Mouse (Mus musculus) heart, postnatal 4 days (tissue): Measurements from ENCODE around the gene Chrne. TPM values are rescaled to one million over a fixed set of nuclear protein-coding genes. Genes with fewer than 3 reads are reported as not detected.
"Not testable (repeated sequence)": the region's sequence is repeated elsewhere in the genome, so short reads cannot be mapped to it uniquely, and the experiment has no call there.

Experiments
- DNase-seq: peaks from one replicate; pipeline ENCODE4 v3.0.0; 2021
- total RNA-seq, 2 experiments: library from RNA; stranded (reverse); gene quantifications; 2 replicates each; pipeline ENCODE4 v1.2.3; 2021

The Chrne gene
- total RNA-seq, 2 experiments from 2014 or later = not detected

- DNase-seq = no peak
Measured at GRCm38 (mm10) chr11:70583775-70584174, 35.2 kb downstream of the Chrne start.

GRCm38 (mm10) chr11:70583022-70583714 is 35.8 kb downstream of the Chrne start:
- DNase-seq = peak; percentile 29

GRCm38 (mm10) chr11:70582196-70582595 is 36.8 kb downstream of the Chrne start:
- DNase-seq = no peak

- no peak for DNase-seq
Measured at GRCm38 (mm10) chr11:70580921-70581320, 38.1 kb downstream of the Chrne start.

- no peak for DNase-seq
Measured at GRCm38 (mm10) chr11:70580358-70580720, 38.7 kb downstream of the Chrne start.

GRCm38 (mm10) chr11:70579710-70580357 is 39.2 kb downstream of the Chrne start:
- DNase-seq = no peak

- no peak for DNase-seq
Measured at GRCm38 (mm10) chr11:70578962-70579361, 40.1 kb downstream of the Chrne start.

GRCm38 (mm10) chr11:70577201-70577600 is 41.8 kb downstream of the Chrne start:
- no peak for DNase-seq

GRCm38 (mm10) chr11:70573872-70574271 is 45.1 kb downstream of the Chrne start:
- DNase-seq = no peak

GRCm38 (mm10) chr11:70572348-70572902 is 46.6 kb downstream of the Chrne start:
- DNase-seq = no peak

- no peak for DNase-seq
Measured at GRCm38 (mm10) chr11:70571641-70572040, 47.4 kb downstream of the Chrne start.

- not testable (repeated sequence) for DNase-seq
Measured at GRCm38 (mm10) chr11:70570614-70571013, 48.4 kb downstream of the Chrne start.

- DNase-seq = peak; percentile 31
Measured at GRCm38 (mm10) chr11:70566586-70566985, 52.4 kb downstream of the Chrne start.

Other genes with a start within 250 kb of the Chrne start
- 10 to 100 TPM; 25.6 to 27.9 TPM for gene Pelp1, start 209.2 kb downstream of the Chrne start, total RNA-seq
- gene Arrb2, start 186.6 kb downstream of the Chrne start, total RNA-seq = 10 to 100 TPM; 12.0 to 12.7 TPM
- 10 to 100 TPM; 12.3 to 13.2 TPM for gene Med11, start 167.3 kb downstream of the Chrne start, total RNA-seq
- gene Zmynd15, start 159.8 kb downstream of the Chrne start, total RNA-seq = 1 to 10 TPM in 1 of 2 experiments, under 1 TPM in 1; 0.92 to 2.0 TPM
- 1 to 10 TPM; 6.2 to 6.5 TPM for gene Cxcl16, start 159.2 kb downstream of the Chrne start, total RNA-seq
- gene Tm4sf5, start 114.0 kb downstream of the Chrne start, total RNA-seq = 1 to 10 TPM; 1.7 to 2.5 TPM
- under 1 TPM in 1 of 2 experiments, not detected in 1; 0.43 TPM for gene Vmo1, start 104.6 kb downstream of the Chrne start, total RNA-seq
- not detected for gene Gltpd2, start 100.0 kb downstream of the Chrne start, total RNA-seq
- gene Psmb6, start 93.8 kb downstream of the Chrne start, total RNA-seq = 100 to 1,000 TPM; 296 TPM
- gene Gm40193, start 86.3 kb downstream of the Chrne start, total RNA-seq = not detected
- 1 to 10 TPM; 8.3 to 9.3 TPM for gene Pld2, start 79.2 kb downstream of the Chrne start, total RNA-seq
- 10 to 100 TPM; 38.2 to 42.5 TPM for gene Mink1, start 56.3 kb downstream of the Chrne start, total RNA-seq
- gene 4930544D05Rik, start 3.4 kb downstream of the Chrne start, total RNA-seq = not detected
- gene Gp1ba, start 19.9 kb upstream of the Chrne start, total RNA-seq = under 1 TPM; 0.16 to 0.26 TPM
- 10 to 100 TPM; 42.1 to 42.8 TPM for gene Rnf167, start 28.0 kb upstream of the Chrne start, total RNA-seq
- gene Slc25a11, start 28.3 kb upstream of the Chrne start, total RNA-seq = 100 to 1,000 TPM; 311 to 313 TPM
- 100 to 1,000 TPM; 572 to 580 TPM for gene Pfn1, start 35.4 kb upstream of the Chrne start, total RNA-seq
- gene Eno3, start 38.0 kb upstream of the Chrne start, total RNA-seq = 1,000 to 10,000 TPM; 1,339 to 1,391 TPM
- gene Spag7, start 50.2 kb upstream of the Chrne start, total RNA-seq = 10 to 100 TPM; 86.2 to 92.3 TPM
- gene Camta2, start 68.9 kb upstream of the Chrne start, total RNA-seq = 10 to 100 TPM; 22.2 to 23.5 TPM
- 1 to 10 TPM; 1.7 to 2.2 TPM for gene Inca1, start 80.9 kb upstream of the Chrne start, total RNA-seq
- 100 to 1,000 TPM; 238 to 241 TPM for gene Kif1c, start 81.3 kb upstream of the Chrne start, total RNA-seq
- gene Zfp3, start 145.0 kb upstream of the Chrne start, total RNA-seq = 10 to 100 TPM; 11.8 to 12.1 TPM
- not detected for gene Scimp, start 193.4 kb upstream of the Chrne start, total RNA-seq
- gene Rabep1, start 225.6 kb upstream of the Chrne start, total RNA-seq = 10 to 100 TPM; 34.7 to 38.0 TPM